Mouse (Mus musculus): ENCODE measurements around the gene Nqo2. TPM values are rescaled to one million over a fixed set of nuclear protein-coding genes. Genes with fewer than 3 reads are reported as not detected.
A peak's percentile ranks its signal among the peaks of the same experiment; 100 is the strongest.

The Nqo2 gene
- polyA plus RNA-seq, 1 experiment from 2014 or later, result 8.3 TPM

DNA sequence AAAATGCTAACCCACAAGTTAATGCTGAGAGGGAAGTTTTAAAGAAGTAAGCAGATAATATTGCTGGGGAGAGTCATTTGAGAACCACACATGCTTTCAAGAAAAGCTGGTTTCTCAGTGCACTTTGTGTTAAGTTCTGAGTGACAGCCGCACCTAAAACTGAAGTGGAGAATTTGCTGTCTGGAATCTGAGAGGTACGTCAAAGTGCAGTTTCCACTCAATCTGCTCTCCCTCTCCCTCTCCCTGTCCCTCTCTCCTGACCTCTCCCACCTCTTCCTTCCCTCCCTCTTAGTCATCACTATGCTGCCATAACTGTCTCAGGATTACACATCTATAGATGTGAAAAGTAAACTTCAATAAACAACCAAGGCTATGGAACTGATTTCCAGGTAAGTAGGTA, 57.5 kb downstream of the Nqo2 start:
- H3K27ac ChIP-seq (ENCODE audit: low read depth, low read length), result no peak overlapping the region
- no peak overlapping the region for H3K4me3 ChIP-seq (ENCODE audit: low read depth, low read length)
- no peaks in the 10 kb centered on the region for H3K27me3 ChIP-seq (ENCODE audit: control insufficient read depth, insufficient read depth, low read length)
- H3K36me3 ChIP-seq (ENCODE audit: control insufficient read depth, insufficient read depth, low read length), result peaks cover 16% of the 10 kb centered on the region; the same call in 1 of the 2 replicates
- no peak overlapping the region for H3K9ac ChIP-seq (replicated peaks; ENCODE audit: low read depth, low read length)
- no peak for ATAC-seq (ENCODE audit: low read depth)
- H3K9me3 ChIP-seq (ENCODE audit: control insufficient read depth, low read length), result no peaks in the 10 kb centered on the region
- no peak overlapping the region for H3K4me2 ChIP-seq (ENCODE audit: low read depth, low read length)
- 87% methylated on average over 2 of the region's 2 CpGs for WGBS
- no peaks in the 10 kb centered on the region for H3K4me1 ChIP-seq (ENCODE audit: control insufficient read depth, insufficient read depth, low read length)

DNA sequence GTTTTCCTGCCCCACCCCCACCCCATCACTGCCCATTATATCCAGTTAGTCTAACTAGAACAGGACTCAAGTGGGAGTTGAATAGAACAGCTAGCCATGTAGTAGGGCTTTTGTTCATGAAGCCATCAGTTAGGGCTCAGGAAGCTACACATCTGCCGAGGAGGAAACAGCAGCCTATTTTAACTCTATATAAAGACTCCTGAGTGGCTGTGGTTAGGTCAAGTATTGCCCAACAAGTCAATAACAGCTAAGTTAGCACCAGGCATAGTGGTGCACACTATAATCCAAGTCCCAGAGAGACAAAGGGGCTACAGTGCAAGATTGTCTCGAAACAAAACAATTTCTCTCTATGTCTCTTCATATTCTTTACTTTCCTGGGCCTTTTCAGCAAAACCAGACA, 67.6 kb downstream of the Nqo2 start:
- WGBS, result 74% methylated on average over 2 of the region's 2 CpGs
- H3K4me1 ChIP-seq (ENCODE audit: control insufficient read depth, insufficient read depth, low read length), result no peaks in the 10 kb centered on the region; the same call in 1 of the 2 replicates
- no peak for ATAC-seq (ENCODE audit: low read depth)

DNA sequence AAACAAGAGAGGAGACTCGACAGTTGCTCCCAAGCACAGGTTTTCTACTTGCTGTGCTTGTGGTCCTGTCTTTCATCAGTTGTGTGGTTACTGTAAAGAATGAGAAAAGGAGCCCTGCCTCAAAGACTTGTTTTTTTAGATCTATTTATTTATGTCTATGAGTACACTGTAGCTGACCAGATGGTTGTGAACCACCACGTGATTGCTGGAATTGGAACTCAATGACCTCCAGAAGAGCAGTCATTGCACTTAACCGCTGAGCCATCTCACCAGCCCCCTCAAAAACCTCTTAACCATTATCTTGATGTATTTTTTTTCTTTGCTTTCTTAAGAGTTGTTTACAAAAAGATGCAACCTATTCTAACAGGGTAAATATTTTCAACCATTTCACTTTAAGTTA, 70.9 kb downstream of the Nqo2 start:
- Histone ChIP-seq H3K4me2 (ENCODE audit: low read depth, low read length) (no peak overlapping the region), H3K4me3 (ENCODE audit: low read depth, low read length) (no peak overlapping the region), H3K36me3 (ENCODE audit: control insufficient read depth, insufficient read depth, low read length) (0 out of 2 replicates have a peak, but pooled peaks cover 7% of the 10 kb centered on the region), H3K9me3 (ENCODE audit: control insufficient read depth, low read length) (no peaks in the 10 kb centered on the region), H3K4me1 (ENCODE audit: control insufficient read depth, insufficient read depth, low read length) (peaks cover 9% of the 10 kb centered on the region), H3K27ac (ENCODE audit: low read depth, low read length) (no peak overlapping the region), H3K27me3 (ENCODE audit: control insufficient read depth, insufficient read depth, low read length) (no peaks in the 10 kb centered on the region), H3K9ac (replicated peaks; ENCODE audit: low read depth, low read length) (no peak overlapping the region)
- no peak for ATAC-seq (ENCODE audit: low read depth)
- 93% methylated on average over 3 of the region's 3 CpGs for WGBS

More for the DNA sequence above, 67.6 kb downstream of the Nqo2 start:
- Histone ChIP-seq H3K9me3 (ENCODE audit: control insufficient read depth, low read length) (no peaks in the 10 kb centered on the region), H3K36me3 (ENCODE audit: control insufficient read depth, insufficient read depth, low read length) (peaks cover 7% of the 10 kb centered on the region; the same call in 1 of the 2 replicates), H3K27me3 (ENCODE audit: control insufficient read depth, insufficient read depth, low read length) (no peaks in the 10 kb centered on the region), H3K9ac (replicated peaks; ENCODE audit: low read depth, low read length) (no peak overlapping the region), H3K27ac (ENCODE audit: low read depth, low read length) (no peak overlapping the region), H3K4me3 (ENCODE audit: low read depth, low read length) (no peak overlapping the region), H3K4me2 (ENCODE audit: low read depth, low read length) (no peak overlapping the region)

DNA sequence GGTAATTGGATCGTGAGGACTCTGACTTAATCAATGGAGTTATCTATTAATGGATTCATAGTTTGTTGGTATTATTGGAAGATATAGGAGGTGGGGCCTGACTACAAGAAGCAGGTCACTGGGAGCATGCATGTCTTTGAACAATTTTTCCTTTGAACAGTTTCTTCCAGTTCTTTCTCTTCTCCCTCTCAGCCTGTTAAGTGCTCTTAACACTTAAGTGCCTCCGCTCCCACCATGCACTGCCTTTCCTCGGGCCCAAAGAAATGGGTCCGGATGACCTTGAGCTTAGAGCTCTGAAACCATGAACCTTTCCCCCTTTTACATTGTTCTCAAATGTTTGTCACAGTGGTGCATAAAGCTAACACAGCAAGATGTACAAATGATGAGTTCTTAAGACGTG, 72.2 kb downstream of the Nqo2 start:
- H3K9ac ChIP-seq (replicated peaks; ENCODE audit: low read depth, low read length), result no peak overlapping the region
- H3K27me3 ChIP-seq (ENCODE audit: control insufficient read depth, insufficient read depth, low read length), result no peaks in the 10 kb centered on the region
- 0 out of 2 replicates have a peak, but pooled peaks cover 7% of the 10 kb centered on the region for H3K36me3 ChIP-seq (ENCODE audit: control insufficient read depth, insufficient read depth, low read length)
- peak overlapping the region; percentile 83; the same call in 1 of the 2 replicates for H3K27ac ChIP-seq (ENCODE audit: low read depth, low read length)
- H3K4me3 ChIP-seq (ENCODE audit: low read depth, low read length), result no peak overlapping the region
- peaks cover 9% of the 10 kb centered on the region for H3K4me1 ChIP-seq (ENCODE audit: control insufficient read depth, insufficient read depth, low read length)
- 84% methylated on average over 5 of the region's 5 CpGs for WGBS
- H3K4me2 ChIP-seq (ENCODE audit: low read depth, low read length), result no peak overlapping the region
- no peak for ATAC-seq (ENCODE audit: low read depth)
- no peaks in the 10 kb centered on the region for H3K9me3 ChIP-seq (ENCODE audit: control insufficient read depth, low read length)

DNA sequence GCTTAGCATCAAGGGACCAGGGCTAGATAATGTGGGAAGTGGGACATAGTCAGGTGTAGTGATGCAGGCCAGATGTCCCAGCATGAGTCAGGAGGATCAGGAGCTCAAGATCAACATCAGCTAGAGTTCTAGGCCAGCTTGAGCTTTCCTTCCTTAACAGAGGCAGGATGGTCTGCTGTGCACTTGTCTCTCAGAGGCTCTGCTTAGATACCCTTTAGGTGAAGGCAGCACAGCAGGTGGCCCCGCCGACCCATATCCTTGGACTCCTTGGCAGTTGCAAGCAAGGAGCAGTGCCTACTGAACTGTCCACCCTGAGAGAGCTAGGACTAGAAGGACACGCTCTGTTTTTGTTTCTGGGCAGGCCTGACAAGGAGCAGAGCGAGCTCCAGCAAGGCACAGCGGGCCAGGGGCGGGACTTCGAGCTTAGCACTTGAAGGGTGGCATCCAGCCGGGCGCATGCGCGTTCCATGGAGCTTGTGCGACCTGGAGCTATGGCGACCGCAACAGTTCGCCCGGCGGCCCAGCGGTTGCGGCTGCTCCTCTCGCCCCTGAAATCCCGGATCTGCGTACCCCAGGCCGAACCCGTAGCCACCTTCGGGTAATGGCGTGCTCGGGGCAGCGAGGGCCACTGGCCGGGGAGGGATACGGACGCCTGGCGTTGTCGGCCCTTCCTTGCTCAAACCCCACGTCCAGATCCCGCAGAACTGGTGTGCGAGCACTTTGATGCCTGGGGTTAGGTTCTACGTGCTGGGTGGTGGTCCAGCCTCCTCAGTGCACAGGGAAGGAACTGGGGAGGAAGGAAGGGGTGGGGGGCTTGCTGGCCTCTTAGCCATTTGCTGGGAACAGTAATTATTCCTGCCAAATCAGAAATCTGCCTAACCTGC, 72.9 kb downstream of the Nqo2 start, which contains the start of gene Bphl:
Bphl (plus strand) TSS at position 426 of the 884 bp plus-strand sequence.
- peak within 1 kb of the TSS; percentile 69 for H3K4me3 ChIP-seq (ENCODE audit: low read depth, low read length)
- no peaks in the 10 kb centered on the region for H3K9me3 ChIP-seq (ENCODE audit: control insufficient read depth, low read length)
- H3K4me2 ChIP-seq (ENCODE audit: low read depth, low read length), result peak within 1 kb of the TSS; percentile 91
- 0 out of 2 replicates have a peak, but pooled peaks cover 7% of the 10 kb centered on the region for H3K36me3 ChIP-seq (ENCODE audit: control insufficient read depth, insufficient read depth, low read length)
- H3K27me3 ChIP-seq (ENCODE audit: control insufficient read depth, insufficient read depth, low read length), result no peaks in the 10 kb centered on the region
- H3K9ac ChIP-seq (replicated peaks; ENCODE audit: low read depth, low read length), result peak within 1 kb of the TSS; percentile 91
- peaks cover 9% of the 10 kb centered on the region for H3K4me1 ChIP-seq (ENCODE audit: control insufficient read depth, insufficient read depth, low read length)
- peak within 1 kb of the TSS; percentile 83 for H3K27ac ChIP-seq (ENCODE audit: low read depth, low read length)
- under 1% methylated on average over 37 of the region's 37 CpGs for WGBS
- peak; percentile 97 for ATAC-seq (ENCODE audit: low read depth)

DNA sequence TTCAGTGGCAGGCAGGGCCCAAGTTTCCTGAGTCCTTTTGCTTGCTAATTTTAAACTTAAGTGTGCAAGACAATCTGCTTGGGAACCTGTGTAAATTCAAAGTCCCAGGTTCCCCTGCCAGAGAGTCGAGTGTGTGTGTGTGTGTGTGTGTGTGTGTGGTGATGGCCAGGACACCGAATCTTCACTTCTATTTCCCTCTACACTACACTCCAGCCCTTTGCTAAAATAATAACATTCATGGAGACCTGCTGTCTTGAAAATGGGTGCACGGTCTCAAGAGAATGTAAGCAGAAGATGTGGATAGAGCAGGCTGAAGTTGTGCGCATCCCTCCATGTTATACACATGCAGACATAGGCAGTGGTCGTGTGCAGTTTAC, 73.6 kb downstream of the Nqo2 start:
- 35% methylated on average over 5 of the region's 5 CpGs for WGBS
- peak overlapping the region; percentile 83 for H3K27ac ChIP-seq (ENCODE audit: low read depth, low read length)
- H3K4me3 ChIP-seq (ENCODE audit: low read depth, low read length), result peak overlapping the region; percentile 69
- H3K9me3 ChIP-seq (ENCODE audit: control insufficient read depth, low read length), result no peaks in the 10 kb centered on the region
- H3K4me1 ChIP-seq (ENCODE audit: control insufficient read depth, insufficient read depth, low read length), result peaks cover 9% of the 10 kb centered on the region
- H3K9ac ChIP-seq (replicated peaks; ENCODE audit: low read depth, low read length), result peak overlapping the region; percentile 91
- peak overlapping the region; percentile 91 for H3K4me2 ChIP-seq (ENCODE audit: low read depth, low read length)
- 0 out of 2 replicates have a peak, but pooled peaks cover 7% of the 10 kb centered on the region for H3K36me3 ChIP-seq (ENCODE audit: control insufficient read depth, insufficient read depth, low read length)
- no peaks in the 10 kb centered on the region for H3K27me3 ChIP-seq (ENCODE audit: control insufficient read depth, insufficient read depth, low read length)
- peak; percentile 19; the same call in 1 of the 2 replicates for ATAC-seq (ENCODE audit: low read depth)

Other genes starting within 250 kb of the Nqo2 start
- not detected in 2 replicates for gene Serpinb6e, start 121.3 kb upstream of the Nqo2 start, polyA plus RNA-seq (2014; fragmentation: Nextera tagmentation; extraction: Ambion mirVana)
- gene Serpinb6c, start 59.0 kb upstream of the Nqo2 start, polyA plus RNA-seq (2014; fragmentation: Nextera tagmentation; extraction: Ambion mirVana), result 0.23 and 1.2 TPM in 2 replicates
- gene Ripk1, start 37.7 kb downstream of the Nqo2 start, polyA plus RNA-seq (2014; fragmentation: Nextera tagmentation; extraction: Ambion mirVana), result 5.2 and 7.9 TPM in 2 replicates
- gene Serpinb6a, start 38.1 kb downstream of the Nqo2 start, polyA plus RNA-seq (2014; fragmentation: Nextera tagmentation; extraction: Ambion mirVana), result 39.3 and 53.2 TPM in 2 replicates
- 41.3 and 41.6 TPM in 2 replicates for gene Bphl, start 72.9 kb downstream of the Nqo2 start, polyA plus RNA-seq (2014; fragmentation: Nextera tagmentation; extraction: Ambion mirVana)
- 2,423 and 2,884 TPM in 2 replicates for gene Tubb2a, start 113.3 kb downstream of the Nqo2 start, polyA plus RNA-seq (2014; fragmentation: Nextera tagmentation; extraction: Ambion mirVana)
- gene Tubb2b, start 165.8 kb downstream of the Nqo2 start, polyA plus RNA-seq (2014; fragmentation: Nextera tagmentation; extraction: Ambion mirVana), result 629 and 667 TPM in 2 replicates
- 77.8 and 87.4 TPM in 2 replicates for gene Psmg4, start 198.3 kb downstream of the Nqo2 start, polyA plus RNA-seq (2014; fragmentation: Nextera tagmentation; extraction: Ambion mirVana)

Measured in neural tube, embryonic 14.5 days (tissue).